Mouse (Mus musculus): ENCODE results near the gene Zfp36.

The Zfp36 gene

GRCm38 (mm10) chr7:28384162-28384561 is 4.1 kb upstream of the Zfp36 start:
- no peak for DNase-seq (ENCODE audit: low read depth, low spot score)

- DNase-seq (ENCODE audit: low read depth, low spot score) = no peak
Measured at GRCm38 (mm10) chr7:28383606-28384005, 3.6 kb upstream of the Zfp36 start.

DNA sequence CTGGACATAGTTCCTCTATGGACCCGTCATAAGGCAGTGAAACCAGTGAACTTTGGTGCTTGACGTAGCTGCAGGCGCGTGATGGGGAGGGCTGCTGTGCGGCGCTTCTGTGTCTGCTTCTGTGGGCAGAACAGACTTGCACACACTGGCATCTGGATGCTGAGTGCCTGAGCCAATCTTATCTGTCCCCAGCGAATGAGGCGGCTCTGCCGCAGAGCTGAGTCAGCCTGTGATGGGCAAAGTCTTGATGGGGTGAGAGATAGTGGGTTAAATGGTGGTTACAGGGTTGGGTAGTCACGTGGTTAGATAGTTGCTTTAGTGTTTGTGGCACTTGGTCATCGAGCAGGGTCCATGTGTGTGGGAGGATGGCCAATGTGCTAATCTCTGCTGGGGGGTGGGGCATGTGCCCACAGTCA is 2.9 kb upstream of the Zfp36 start:
- DNase-seq (ENCODE audit: low read depth, low spot score) = no peak

- no peak for DNase-seq (ENCODE audit: low read depth, low spot score)
Measured at GRCm38 (mm10) chr7:28382347-28382951, 2.4 kb upstream of the Zfp36 start.

DNA sequence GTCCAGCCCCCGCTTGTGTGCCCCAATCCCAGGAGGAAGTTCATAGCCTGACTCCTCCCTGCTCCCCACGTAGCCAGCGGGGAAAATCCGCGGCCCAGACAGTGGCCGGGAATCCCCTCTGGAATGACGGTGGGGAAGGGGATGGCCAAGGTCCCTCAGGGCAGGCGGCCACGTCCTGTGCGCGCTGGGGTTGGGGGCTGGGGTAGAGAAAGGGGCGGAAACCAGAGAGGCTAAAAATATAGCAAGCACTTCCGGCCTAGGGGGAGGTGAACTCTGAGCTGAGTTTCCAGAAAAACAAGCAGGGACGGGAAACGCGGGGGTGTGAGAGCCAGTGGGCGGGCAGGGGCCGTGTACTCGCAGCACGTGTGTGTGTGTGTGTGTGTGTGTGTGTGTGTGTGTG is 1.9 kb upstream of the Zfp36 start:
- DNase-seq (ENCODE audit: low read depth, low spot score) = peak; percentile 74

DNA sequence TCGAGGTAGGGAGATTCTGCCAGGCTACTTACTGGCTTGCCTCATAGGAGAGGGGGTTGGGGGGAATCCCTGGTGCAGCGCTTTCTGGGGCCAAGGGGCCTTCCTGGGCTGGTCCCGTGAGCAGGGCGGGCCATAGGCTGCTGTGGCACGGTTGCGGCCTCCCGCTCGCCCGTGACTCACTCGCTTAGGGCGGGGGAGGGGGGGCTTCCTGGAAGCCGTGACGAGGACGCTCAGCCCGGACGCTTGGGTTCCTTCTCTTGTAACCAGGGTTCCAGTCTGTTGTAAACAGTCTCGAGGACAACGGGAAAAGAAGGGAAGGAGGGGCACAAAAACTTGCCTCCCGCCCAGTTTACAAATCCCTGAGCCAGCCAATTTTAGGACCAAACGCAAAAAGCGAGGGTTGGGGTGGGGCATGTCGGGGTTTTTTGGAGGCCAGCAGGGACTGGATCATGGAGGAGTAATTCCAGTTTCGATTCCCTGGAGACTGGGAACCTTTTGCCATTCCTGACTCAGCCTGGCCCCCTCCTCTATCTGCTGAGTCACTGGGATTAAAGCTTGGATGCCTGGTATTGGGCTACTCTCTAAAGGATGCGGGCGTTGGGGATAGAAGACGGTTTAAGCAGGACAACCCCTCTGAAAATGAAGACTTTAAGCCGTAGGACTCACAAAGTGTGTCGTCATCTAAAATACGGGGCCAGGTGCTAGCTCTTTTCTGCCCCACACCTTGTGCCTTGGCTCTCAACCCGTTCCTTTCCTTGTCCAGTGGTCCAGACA is 1.2 kb upstream of the Zfp36 start:
- peak; percentile 70 for DNase-seq (ENCODE audit: low read depth, low spot score)

GRCm38 (mm10) chr7:28378769-28379651 is 1.0 kb downstream of the Zfp36 start:
- peak; percentile 95 for DNase-seq (ENCODE audit: low read depth, low spot score)

DNA sequence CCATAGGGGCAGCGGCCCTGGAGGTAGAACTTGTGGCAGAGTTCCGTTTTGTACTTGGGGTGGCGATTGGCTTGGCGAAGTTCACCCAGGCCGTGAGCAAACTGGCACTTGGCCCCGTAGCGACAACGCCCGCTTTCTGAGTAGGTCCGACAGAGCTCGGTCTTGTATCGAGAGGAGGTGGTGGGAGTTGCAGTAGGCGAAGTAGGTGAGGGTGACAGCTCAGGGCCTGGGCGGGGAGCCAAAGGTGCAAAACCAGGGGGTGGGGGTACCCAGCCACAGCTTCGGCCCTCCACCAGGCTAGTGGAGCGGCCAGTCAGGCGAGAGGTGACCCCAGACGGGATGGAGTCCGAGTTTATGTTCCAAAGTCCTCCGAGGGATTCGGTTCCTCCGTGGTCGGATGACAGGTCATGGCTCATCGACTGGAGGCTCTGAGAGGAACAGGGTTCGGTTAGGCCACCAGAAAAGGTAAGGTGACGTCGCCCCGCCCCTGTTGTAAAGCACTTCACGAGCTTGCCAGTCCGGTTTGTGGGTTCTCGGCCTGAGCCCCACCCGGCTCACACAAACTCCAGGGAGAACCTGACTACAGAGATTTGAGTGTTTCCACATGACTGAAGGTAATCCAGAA is 1.9 kb downstream of the Zfp36 start:
- no peak for DNase-seq (ENCODE audit: low read depth, low spot score)

DNA sequence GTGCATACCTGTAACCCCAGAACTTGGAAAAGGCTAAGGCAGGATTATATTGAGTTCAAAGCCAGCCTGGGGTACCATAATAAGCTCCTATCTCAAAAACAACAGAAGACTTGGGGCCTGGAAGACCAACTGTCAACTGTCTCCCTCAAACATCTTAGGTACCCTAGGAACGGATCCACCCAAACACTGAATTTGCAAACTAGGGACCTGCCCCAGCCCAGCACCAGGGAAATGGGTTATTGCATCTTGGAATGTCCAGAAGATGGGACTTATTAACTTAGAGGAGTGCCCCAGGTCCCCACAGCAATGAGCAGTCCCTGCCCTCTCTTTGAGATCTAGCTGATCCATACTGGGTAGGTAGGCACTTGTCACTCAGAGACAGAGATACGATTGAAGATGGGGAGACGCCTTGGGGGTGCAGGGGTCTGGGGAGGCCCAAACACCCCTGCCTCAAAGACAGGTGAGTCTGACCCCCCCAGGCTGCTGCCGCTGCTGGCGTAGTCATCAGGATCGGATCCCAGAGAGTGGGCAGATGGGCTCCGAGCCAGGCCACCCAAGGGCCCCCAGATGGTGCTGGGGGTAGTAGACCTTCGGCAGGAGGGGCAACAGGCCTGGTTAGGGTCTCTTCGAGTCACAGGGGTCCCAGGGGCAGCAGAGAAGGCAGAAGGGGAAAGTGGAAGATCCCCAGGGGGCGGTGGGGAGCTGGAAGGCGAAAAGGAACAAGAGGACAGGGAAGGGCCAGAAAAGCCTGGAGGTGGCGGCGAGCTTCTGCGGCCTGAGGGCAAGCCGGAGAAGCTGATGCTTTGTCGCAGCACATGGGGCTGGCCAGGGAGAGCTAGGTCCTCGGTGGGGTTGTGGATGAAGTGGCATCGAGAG is 2.6 kb downstream of the Zfp36 start:
- DNase-seq (ENCODE audit: low read depth, low spot score) = no peak

DNA sequence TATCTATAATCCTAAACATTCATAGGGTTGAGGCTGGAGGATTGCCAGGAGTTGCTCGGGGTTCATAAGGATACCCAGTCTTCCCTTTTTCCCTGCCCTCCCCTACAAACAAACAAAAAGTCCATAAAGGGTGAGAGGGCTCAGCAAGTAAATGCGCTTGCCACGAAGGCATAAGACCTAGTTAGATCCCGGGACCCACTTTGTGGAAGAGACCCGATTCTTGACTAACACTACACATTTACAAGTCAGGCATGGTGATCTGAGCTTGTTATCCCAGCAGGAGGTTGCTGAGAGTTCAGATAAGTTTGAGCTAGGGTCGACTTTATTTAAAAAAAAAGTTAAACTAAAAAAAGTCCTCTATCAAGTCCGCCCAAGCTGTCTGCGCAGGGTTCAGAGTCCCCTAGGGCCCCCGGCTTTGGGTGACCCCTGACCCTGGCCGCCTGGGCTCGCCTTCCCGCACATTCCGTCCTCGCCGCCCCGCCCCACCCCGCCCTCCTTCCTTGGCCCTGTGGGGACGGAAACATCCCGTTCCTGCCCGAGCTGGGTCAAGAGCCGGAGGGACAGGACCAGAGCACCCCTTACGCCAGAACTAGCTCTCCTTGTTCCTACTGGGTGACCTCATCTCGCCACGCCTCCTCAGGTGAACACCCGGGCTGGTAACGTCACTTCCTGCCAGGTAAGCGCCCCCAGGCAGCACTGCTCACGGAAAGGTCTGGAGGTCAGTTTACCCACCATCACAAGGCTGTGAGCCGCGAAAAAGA is 3.9 kb downstream of the Zfp36 start:
- peak; percentile 87 for DNase-seq (ENCODE audit: low read depth, low spot score)

- DNase-seq (ENCODE audit: low read depth, low spot score) = peak; percentile 90
Measured at GRCm38 (mm10) chr7:28375176-28375921, 4.7 kb downstream of the Zfp36 start.

DNA sequence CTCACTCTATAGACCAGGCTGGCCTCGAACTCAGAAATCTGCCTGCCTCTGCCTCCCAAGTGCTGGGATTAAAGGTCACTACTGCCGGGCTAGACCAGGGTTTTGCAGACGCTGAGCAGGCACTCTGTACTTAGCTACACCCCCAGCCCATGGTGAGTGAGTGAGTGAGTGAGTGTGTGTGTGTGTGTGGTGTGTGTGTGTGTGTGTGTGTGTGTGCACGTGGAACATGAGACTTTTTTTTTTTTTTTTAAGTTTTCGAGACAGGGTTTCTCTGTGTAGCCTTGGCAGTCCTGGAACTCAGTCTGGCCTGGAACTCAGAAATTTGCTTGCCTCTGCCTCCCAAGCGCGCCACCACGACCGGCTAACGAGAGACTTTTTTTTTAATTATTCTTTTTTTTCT is 5.4 kb downstream of the Zfp36 start:
- no peak for DNase-seq (ENCODE audit: low read depth, low spot score)

DNA sequence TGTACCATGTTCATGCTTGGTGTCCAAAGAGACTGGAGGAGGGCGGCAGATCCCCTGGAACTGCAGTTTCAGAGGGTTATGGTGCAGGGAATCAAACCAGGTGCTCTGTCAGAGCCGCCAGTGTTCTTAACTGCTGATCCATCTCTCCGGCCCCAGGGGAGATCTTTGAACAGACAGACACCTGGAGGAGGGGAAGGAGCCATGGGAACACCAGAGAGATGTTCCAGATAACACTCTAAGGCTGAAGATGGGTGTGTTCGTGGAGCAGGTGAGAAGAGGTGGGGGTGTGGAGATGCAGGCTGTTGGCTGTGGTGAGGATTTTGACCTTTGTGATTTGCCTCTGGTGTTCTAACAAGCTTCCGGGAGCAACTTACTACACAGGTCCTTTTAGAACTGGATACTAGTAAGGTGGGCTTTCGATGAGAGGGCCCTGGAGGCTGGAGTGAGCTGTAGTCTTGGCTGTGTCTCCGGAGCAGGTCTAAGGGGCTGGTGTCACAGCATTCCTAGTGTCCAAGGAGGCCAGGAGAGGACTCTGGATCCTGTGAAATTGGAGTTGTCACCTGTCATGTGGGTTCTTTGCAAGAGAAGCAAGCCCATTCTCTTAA is 6.1 kb downstream of the Zfp36 start:
- DNase-seq (ENCODE audit: low read depth, low spot score) = no peak

DNA sequence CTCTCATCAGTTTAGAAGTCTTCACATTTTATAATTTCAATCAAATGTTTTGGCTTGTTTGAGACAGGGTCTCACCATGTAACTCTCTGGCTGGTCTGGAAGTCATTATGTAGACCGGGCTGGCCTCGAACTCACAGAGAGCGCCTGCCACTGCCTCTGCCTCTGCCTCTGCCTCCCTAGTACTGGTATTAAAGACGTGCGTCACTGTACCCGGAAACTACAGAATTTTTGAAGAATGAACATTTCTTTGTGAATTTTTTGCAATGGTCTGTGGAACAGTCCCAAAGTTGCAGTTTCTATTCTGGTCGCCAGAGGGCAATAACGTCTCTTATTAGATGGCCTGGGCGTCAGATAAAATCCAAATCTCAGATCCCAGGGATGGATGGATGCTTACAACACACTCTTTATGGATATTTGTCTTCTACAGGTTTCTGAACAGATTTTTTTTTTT is 6.9 kb downstream of the Zfp36 start:
- DNase-seq (ENCODE audit: low read depth, low spot score) = peak; percentile 83

DNA sequence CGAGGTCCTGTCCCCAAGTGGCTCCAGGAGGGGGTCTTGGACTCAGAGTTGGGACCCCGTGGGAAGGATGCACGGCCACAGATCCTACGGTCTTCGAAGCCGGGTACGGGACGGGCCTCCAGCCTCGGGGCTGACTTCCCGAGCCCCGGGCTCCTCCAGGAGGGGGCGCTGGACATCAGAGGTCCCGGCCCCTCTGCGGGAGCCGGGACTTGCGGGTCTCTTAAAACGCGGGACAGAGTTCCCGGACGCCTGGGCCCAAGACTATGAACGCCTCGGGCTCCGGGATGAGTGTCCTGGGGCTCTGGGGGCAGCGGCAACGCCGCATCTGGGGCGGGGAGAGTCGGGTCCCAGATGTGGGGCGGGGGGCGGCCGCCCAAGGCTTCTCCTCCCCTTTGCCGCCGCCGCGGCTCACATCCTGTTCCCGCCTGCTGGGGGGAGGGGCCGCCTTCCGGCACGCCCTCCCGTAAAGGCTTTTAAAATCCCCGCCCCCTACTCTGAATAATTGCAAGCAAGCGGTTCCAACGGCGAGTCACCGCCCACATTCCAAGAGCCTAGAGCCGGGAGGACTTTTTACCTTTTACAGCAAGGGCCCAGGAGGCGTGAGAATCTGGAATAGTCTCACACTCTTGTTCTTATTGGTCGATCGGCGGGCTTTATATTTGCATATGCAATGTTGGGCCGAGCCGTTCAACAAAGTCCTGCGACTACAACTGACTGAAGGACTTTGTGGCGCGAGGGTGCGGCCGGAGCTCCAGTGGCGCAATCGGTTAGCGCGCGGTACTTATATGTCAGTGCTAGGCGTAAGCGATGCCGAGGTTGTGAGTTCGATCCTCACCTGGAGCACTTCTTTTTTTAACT is 7.6 kb downstream of the Zfp36 start, which contains the start of gene Plekhg2:
TSS of gene Plekhg2 (minus strand) at position 349 of the 858 bp plus-strand sequence.
- DNase-seq (ENCODE audit: low read depth, low spot score) = peak; percentile 99

DNA sequence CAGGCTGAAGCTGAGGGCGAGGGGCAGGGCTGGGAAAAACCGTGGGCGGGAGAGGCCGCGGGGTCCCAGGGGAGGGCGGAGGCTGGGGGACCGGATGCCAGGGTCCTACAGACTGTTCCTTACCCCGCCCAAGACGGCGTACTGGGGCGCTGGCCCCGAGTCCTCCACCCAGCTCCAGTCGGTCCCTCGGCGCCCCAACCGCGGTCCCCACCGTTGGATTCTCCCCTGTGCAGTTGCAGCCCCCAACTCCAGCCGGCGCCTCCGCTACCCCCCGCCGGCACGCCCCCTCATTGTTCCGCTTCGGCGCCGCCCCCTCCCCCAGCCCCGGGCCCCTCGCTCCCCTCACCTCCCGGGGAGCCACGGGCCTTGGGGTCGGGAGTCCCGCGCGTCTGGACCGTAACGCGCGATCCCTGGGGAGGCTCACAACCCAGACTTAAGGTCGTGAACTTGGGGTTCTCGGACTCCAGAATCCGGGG is 8.5 kb downstream of the Zfp36 start:
- DNase-seq (ENCODE audit: low read depth, low spot score) = no peak

DNA sequence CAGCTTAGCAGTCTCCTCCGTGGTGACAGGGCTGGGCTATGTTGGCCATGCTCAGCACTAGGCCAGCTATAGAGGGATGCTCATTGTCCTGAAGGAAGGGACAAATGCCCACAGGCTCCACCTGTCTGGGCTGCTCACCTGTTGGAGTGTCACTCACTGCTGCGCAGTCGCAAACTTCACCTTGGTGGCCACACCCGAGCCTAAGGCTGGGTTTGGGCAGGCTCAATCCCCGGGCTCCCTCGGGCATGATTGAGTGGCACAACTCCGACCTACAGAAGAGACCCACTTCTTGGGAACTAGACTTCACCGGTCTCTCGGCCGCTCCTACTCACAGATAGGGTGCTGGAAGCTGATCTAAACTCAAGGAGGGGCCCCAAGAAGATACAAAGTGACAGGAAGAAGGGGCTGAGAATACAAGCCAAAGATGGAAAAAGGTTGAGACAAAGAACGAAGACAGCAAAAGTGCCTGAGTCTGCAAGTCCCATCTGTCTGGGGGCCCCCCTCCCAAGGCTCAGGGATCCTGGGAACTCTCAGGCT is 9.0 kb downstream of the Zfp36 start:
- no peak for DNase-seq (ENCODE audit: low read depth, low spot score)
